Mouse (Mus musculus) heart, adult 2 months (tissue): Measurements from ENCODE around the gene Rfc2.

ENCODE experiments used
- CTCF ChIP-seq: fragments of 200-600 bp; IDR thresholded peaks from 2 replicates; pipeline ENCODE4 v1.8.1; 2022; ENCODE audit warnings: antibody characterized with exemption, mild to moderate bottlenecking, moderate library complexity
- EP300 ChIP-seq: fragments of 200-500 bp; IDR thresholded peaks from 2 replicates; pipeline ENCODE4 v1.6.1; 2011; ENCODE audit warnings: low read depth, low read length, control low read depth; ENCODE audit not compliant: insufficient read depth
- POLR2A ChIP-seq: fragments of 200-500 bp; IDR thresholded peaks from 2 replicates; pipeline ENCODE4 v1.6.1; 2011; ENCODE audit warnings: mild to moderate bottlenecking, low read depth, low read length, control low read depth; ENCODE audit not compliant: insufficient read depth

DNA sequence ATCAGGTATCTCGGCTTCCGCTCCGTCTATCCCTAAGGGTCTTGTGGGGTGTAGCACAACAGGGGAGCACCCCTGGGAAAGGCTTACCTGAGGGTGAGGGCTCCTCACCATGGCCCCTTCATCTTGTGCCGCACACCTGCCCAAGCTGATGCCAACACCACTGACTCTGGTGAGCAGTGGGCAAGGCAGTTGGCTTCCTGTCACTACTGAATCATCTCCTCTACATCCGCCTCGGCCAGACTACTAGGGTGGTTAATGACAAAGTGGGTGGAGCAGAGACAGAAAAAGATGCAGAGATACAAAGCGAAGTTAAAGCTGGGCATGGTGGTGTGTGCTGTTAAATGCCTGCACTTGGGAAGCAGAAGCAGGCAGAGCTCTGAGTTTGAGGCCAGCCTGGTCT, 33.6 kb downstream of the Rfc2 start, which contains the start of gene Lat2:
- no peak for TF ChIP-seq CTCF
- 0 out of 2 replicates have a peak, but pooled peaks have one; percentile 24 for TF ChIP-seq POLR2A
- TF ChIP-seq EP300 = no peak
